Mouse (Mus musculus) spleen, adult 18-20 months (tissue): ENCODE data around the gene Gpr156.
"Not testable (repeated sequence)": the region's sequence is repeated elsewhere in the genome, so short reads cannot be mapped to it uniquely, and the experiment has no call there.

Experiments used
- DNase-seq, 2 experiments: peaks; one replicate each; pipeline ENCODE4 v3.0.0; 2022; ENCODE audit warnings: mixed read lengths in 2 of 2

Gene Gpr156

GRCm38 (mm10) chr16:38004486-38005020 is 88.3 kb downstream of the Gpr156 start:
- no peak for DNase-seq

- no peak for DNase-seq
Observed at GRCm38 (mm10) chr16:38005471-38005870, 89.2 kb downstream of the Gpr156 start.

GRCm38 (mm10) chr16:38008371-38008770 is 92.1 kb downstream of the Gpr156 start:
- DNase-seq: no peak

GRCm38 (mm10) chr16:38009041-38009825 is 92.9 kb downstream of the Gpr156 start:
- no peak for DNase-seq

- DNase-seq: no peak
Observed at GRCm38 (mm10) chr16:38011486-38011885, 95.2 kb downstream of the Gpr156 start.

- DNase-seq: no peak
Observed at GRCm38 (mm10) chr16:38012382-38012781, 96.1 kb downstream of the Gpr156 start.

- DNase-seq: no peak
Observed at GRCm38 (mm10) chr16:38012891-38013290, 96.6 kb downstream of the Gpr156 start.

GRCm38 (mm10) chr16:38014951-38015350 is 98.7 kb downstream of the Gpr156 start:
- no peak for DNase-seq

- no peak for DNase-seq
Observed at GRCm38 (mm10) chr16:38016928-38017524, 100.7 kb downstream of the Gpr156 start.

- no peak for DNase-seq
Observed at GRCm38 (mm10) chr16:38017958-38018376, 101.7 kb downstream of the Gpr156 start.

GRCm38 (mm10) chr16:38032644-38033043 is 116.3 kb downstream of the Gpr156 start:
- DNase-seq: no peak

- no peak for DNase-seq
Observed at GRCm38 (mm10) chr16:38033071-38033470, 116.8 kb downstream of the Gpr156 start.

GRCm38 (mm10) chr16:38038101-38038500 is 121.8 kb downstream of the Gpr156 start:
- DNase-seq: not testable (repeated sequence)

GRCm38 (mm10) chr16:38042160-38042559 is 125.9 kb downstream of the Gpr156 start:
- no peak for DNase-seq

GRCm38 (mm10) chr16:38044551-38044950 is 128.3 kb downstream of the Gpr156 start:
- DNase-seq: no peak

GRCm38 (mm10) chr16:38047781-38048558 is 131.7 kb downstream of the Gpr156 start:
- DNase-seq: no peak
